Mouse (Mus musculus) midbrain, embryonic 15.5 days (tissue): ENCODE measurements at regions not wholly inside any gene's neighbourhood (a gene's known extent, or its start where the extent isn't known, plus 50 kb on each side); places are given as distances from the start of the nearest gene placed in this dataset.
"Not testable (repeated sequence)": the region's sequence is repeated elsewhere in the genome, so short reads cannot be mapped to it uniquely, and the experiment has no call there.

Source experiments
- ATAC-seq: fragments of 200-750 bp; cut with Nextera tagmentation; replicated peaks from 2 replicates; pipeline ENCODE4 v1.8.0; 2017; ENCODE audit warnings: moderate TSS enrichment
- H3K27ac ChIP-seq: fragments of 300-500 bp; sonication (generic); 2 replicates; pipeline ENCODE4 v1.5.1; 2015; ENCODE audit warnings: mild to moderate bottlenecking, inconsistent platforms
- H3K27me3 ChIP-seq: fragments of 300-500 bp; sonication (generic); replicated peaks from 2 replicates; pipeline ENCODE4 v1.6.1; 2015; ENCODE audit warnings: inconsistent platforms
- H3K36me3 ChIP-seq: fragments of 300-500 bp; sonication (generic); replicated peaks from 2 replicates; pipeline ENCODE4 v1.6.1; 2015; ENCODE audit warnings: inconsistent platforms
- H3K4me1 ChIP-seq: fragments of 300-500 bp; sonication (generic); 2 replicates; pipeline ENCODE4 v1.6.1; 2015; ENCODE audit warnings: inconsistent platforms
- H3K4me2 ChIP-seq: fragments of 300-500 bp; sonication (generic); 2 replicates; pipeline ENCODE4 v1.6.1; 2015; ENCODE audit warnings: inconsistent platforms, mild to moderate bottlenecking, moderate library complexity
- H3K4me3 ChIP-seq: fragments of 300-500 bp; sonication (generic); 2 replicates; pipeline ENCODE4 v1.5.1; 2015; ENCODE audit warnings: mild to moderate bottlenecking, inconsistent platforms
- H3K9ac ChIP-seq: fragments of 300-500 bp; sonication (generic); 2 replicates; pipeline ENCODE4 v1.6.1; 2015; ENCODE audit warnings: mild to moderate bottlenecking, inconsistent platforms
- H3K9me3 ChIP-seq: fragments of 300-500 bp; sonication (generic); 2 replicates; pipeline ENCODE4 v1.6.1; 2016; ENCODE audit warnings: inconsistent platforms
- WGBS: fragments of 180-500 bp; shearing (Covaris S2); methylation state at CpG from one replicate; pipeline ENCODE4 v1.1.7; 2015; ENCODE audit warnings: mixed read lengths; 5-methylcytosine and 5-hydroxymethylcytosine counted together

DNA sequence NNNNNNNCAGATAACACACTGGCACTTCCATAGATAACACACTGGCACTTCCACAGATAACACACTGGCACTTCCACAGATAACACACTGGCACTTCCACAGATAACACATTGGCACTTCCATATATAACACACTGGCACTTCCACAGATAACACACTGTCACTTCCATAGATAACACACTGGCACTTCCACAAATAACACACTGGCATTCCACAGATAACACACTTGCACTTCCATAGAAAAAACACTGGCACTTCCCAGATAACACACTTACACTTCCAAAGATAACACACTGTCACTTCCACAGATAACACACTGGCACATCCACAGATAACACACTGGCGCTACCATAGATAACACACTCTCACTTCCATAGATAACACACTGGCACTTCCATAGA lies 105.7 kb upstream of the Afdn start:
- 70% methylated on average over 1 of the region's 1 CpGs for WGBS
- not testable (repeated sequence) for H3K4me2 ChIP-seq, H3K9ac ChIP-seq, H3K9me3 ChIP-seq, ATAC-seq, H3K27me3 ChIP-seq, H3K27ac ChIP-seq, H3K4me3 ChIP-seq, H3K36me3 ChIP-seq
- peaks cover 35% of the 10 kb centered on the region for H3K4me1 ChIP-seq

DNA sequence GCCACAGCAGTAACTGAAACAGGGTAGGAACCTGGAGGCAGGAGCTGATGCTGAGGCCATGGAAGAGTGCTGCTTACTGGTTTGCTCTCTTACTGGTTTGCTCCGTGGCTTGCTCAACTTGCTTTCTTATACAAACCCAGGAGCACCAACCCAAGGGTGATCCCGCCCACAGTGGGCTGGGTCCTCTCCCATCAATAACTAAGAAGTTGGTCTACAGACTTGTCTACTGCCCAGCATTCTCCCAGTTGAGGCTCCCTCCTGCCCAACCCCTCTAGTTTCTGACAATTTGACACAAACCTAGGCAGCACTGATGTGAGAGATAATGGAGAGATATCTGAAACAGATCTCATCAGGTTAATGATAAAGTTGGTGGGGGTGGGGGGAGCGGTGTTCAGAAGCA lies 104.3 kb upstream of the Afdn start:
- no peaks in the 10 kb centered on the region for H3K36me3 ChIP-seq
- ATAC-seq, result no peak
- H3K4me2 ChIP-seq, result no peak overlapping the region
- no peak overlapping the region for H3K9ac ChIP-seq
- H3K27me3 ChIP-seq, result no peaks in the 10 kb centered on the region
- 13% methylated on average over 3 of the region's 3 CpGs for WGBS
- H3K27ac ChIP-seq, result peak overlapping the region; percentile 61
- no peaks in the 10 kb centered on the region for H3K9me3 ChIP-seq
- no peak overlapping the region for H3K4me3 ChIP-seq
- peaks cover 38% of the 10 kb centered on the region for H3K4me1 ChIP-seq

DNA sequence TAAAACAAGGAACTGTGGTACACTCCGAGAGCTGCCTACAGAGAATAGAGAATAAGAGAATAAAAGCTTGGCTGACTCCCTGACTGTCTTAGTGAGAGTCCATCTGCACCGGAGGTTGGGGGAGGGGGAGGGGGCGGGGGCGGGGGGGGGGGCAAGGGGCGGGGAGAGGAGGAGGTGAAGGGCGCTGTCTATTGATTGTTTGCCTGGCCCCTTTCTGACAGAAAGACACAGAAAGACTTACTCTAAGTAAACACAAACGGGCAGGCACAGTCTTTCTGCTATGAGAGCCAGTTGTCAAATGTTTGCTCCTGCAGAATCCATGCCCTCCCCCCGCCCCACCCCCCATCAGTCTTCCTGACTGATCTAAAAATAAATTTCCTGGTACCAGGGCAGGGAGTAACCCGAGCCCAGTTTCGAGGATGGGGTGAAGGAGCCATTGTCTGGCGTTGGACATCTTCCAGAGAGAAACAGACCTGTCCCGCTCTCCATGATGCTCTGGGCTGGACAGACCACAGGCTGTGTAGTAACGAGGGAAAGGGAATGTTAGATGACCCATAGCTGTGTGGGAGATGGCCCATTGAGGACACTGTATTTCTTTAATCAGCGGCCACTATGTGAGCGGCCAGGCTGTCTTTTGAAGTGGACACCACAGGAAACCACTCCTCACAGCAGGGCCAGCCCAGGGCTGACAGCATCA lies 103.7 kb upstream of the Afdn start:
- Histone ChIP-seq H3K36me3 (no peaks in the 10 kb centered on the region), H3K4me3 (no peak overlapping the region), H3K4me2 (peak overlapping the region; percentile 28), H3K27ac (peak overlapping the region; percentile 79), H3K9ac (no peak overlapping the region), H3K9me3 (no peaks in the 10 kb centered on the region), H3K27me3 (no peaks in the 10 kb centered on the region), H3K4me1 (peaks cover 38% of the 10 kb centered on the region)
- WGBS, result 4% methylated on average over 11 of the region's 15 CpGs
- peak; percentile 60 for ATAC-seq

DNA sequence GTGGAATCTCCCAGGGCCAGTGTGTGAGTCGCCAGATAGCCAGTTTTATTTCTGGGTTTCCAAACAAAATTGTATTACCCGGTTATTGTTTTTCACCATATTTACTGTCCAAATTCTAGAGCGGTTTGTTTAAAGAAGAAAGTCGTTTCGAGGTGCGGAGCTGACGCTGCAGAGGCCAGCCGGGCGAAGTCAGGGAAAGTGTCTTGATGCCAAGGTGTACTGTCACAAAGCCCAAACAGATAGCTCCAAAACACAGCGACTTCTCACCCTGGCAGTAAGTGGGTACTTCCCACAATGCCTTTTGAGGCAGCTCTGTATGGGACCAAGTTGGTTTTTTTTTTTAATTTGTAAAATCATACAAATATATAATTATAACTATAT lies 103.2 kb upstream of the Afdn start:
- 20% methylated on average over 10 of the region's 10 CpGs for WGBS
- Histone ChIP-seq H3K4me2 (peak overlapping the region; percentile 28; the same call in 1 of the 2 replicates), H3K9ac (no peak overlapping the region)

DNA sequence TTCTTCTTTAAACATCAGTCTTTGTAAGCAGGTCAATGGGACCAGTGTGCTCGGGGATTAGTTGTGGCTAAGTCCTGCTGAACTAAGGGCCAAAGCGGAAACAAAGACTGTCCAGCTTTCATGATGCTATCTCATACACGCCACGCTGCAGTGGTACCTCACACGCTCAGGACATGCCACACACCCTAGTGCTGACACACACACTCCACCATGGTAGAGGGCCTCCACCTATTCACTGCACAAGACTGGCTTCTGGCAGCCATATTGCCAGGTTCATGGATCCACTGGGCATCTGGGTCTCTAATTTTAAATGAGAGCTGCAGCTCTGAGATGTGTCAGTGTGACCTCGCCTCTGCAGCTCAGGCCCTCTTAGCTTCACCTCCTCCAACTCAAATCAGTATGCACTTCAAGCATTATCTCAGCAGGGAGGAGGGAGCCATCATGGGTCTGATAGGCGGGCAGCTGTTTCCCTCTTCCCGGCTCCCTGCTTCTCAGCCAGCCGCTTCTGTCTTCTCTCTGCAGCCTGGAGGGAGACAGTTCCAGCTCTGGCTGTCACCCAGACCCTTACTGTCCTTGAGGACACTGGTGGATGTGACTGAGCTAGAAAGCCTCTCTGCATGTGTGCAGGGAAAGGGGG lies 102.6 kb upstream of the Afdn start:
- Histone ChIP-seq H3K4me3 (no peak overlapping the region), H3K36me3 (no peaks in the 10 kb centered on the region), H3K27ac (peak overlapping the region; percentile 79), H3K4me1 (peaks cover 38% of the 10 kb centered on the region), H3K9ac (no peak overlapping the region), H3K27me3 (no peaks in the 10 kb centered on the region), H3K4me2 (no peak overlapping the region), H3K9me3 (no peaks in the 10 kb centered on the region)
- ATAC-seq, result peak; percentile 75
- WGBS, result 13% methylated on average over 9 of the region's 9 CpGs

More for the DNA sequence above, 103.2 kb upstream of the Afdn start:
- Histone ChIP-seq H3K27me3 (no peaks in the 10 kb centered on the region), H3K4me1 (peaks cover 38% of the 10 kb centered on the region), H3K9me3 (no peaks in the 10 kb centered on the region), H3K27ac (peak overlapping the region; percentile 79), H3K4me3 (no peak overlapping the region), H3K36me3 (no peaks in the 10 kb centered on the region)
- ATAC-seq, result no peak

DNA sequence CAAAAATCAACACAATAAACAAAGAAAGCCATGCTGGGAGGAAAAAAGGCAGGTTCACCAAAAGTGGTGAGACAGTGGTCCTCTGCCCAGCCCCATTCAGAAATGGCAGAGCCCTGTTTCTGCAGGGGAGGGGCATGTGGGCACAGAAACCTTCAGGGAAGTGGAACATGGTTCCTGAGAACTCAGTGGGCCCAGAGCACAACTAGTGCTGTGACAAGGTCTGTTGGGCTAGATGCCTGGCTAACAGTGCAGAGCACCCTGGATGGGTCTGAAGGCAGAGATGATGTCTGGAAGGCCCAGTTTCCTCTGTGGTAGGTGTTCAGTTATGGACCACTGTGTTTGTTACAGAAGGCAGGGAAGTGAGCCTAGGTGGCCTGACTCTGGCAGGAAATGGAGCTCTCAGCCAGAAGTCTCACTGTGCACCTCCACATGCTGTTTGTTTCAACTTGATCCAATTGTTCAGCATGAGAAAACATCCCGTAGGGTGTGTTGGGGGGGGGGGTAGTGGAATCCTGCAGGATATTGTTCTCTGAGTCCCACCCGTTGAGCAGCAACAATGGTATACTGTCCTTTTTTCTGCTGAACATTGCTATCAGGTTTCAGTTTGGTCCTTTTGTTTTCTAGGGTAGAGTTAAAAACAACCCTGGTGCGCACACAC lies 101.9 kb upstream of the Afdn start:
- WGBS, result 14% methylated on average over 3 of the region's 3 CpGs
- Histone ChIP-seq H3K4me2 (no peak overlapping the region), H3K27ac (peak overlapping the region; percentile 79), H3K9ac (no peak overlapping the region), H3K9me3 (no peaks in the 10 kb centered on the region), H3K27me3 (no peaks in the 10 kb centered on the region), H3K4me3 (no peak overlapping the region), H3K36me3 (no peaks in the 10 kb centered on the region), H3K4me1 (peaks cover 38% of the 10 kb centered on the region)
- ATAC-seq, result peak; percentile 46

DNA sequence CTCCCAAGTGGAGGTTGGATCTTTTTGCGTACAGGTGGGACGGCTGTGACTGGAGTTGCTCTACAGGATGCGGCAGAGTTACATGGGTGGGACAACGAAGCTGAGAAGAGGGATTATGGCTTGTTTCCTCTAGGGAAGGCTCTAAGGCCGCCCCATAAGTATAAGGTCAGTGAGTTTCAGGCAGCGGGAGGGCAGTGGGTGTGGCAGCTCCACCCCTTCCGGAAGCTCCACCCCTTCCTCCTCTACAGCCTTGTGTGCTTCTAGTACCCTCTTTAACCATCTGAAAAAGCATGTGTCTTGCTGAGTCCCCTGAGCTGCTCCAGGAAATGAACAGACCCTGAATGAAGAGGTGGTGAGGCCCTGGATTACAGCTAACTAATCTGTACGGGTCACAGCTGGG lies 101.2 kb upstream of the Afdn start:
- Histone ChIP-seq H3K4me1 (peaks cover 38% of the 10 kb centered on the region), H3K4me2 (no peak overlapping the region), H3K9me3 (no peaks in the 10 kb centered on the region), H3K27ac (peak overlapping the region; percentile 79), H3K36me3 (no peaks in the 10 kb centered on the region), H3K4me3 (no peak overlapping the region), H3K27me3 (no peaks in the 10 kb centered on the region), H3K9ac (no peak overlapping the region)
- ATAC-seq, result no peak
- WGBS, result 10% methylated on average over 8 of the region's 8 CpGs

DNA sequence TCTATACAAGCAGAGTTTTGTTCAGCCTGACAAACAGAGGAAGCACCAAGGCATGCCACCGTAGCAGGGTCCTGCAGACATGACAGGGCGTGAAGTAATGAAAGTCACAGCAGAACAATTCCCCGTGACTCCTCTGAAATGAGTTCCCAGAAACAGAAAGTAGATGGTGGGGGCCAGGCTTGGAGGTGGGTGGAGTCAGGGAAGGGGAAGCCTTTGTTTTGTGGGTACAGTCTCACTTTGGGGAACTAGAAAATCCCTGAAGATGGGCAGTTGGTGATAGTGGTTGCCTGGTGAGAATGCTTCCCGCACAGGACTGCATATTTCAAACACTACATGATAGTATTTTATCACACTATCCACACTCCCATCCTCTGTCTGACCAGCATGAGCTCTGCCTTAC lies 100.4 kb upstream of the Afdn start:
- ATAC-seq, result no peak
- Histone ChIP-seq H3K27me3 (no peaks in the 10 kb centered on the region), H3K4me3 (no peak overlapping the region), H3K36me3 (no peaks in the 10 kb centered on the region), H3K4me2 (no peak overlapping the region), H3K27ac (0 out of 2 replicates have a peak overlapping the region, but pooled peaks have one; percentile 79), H3K4me1 (peaks cover 38% of the 10 kb centered on the region), H3K9ac (no peak overlapping the region), H3K9me3 (no peaks in the 10 kb centered on the region)
- 68% methylated on average over 4 of the region's 4 CpGs for WGBS

DNA sequence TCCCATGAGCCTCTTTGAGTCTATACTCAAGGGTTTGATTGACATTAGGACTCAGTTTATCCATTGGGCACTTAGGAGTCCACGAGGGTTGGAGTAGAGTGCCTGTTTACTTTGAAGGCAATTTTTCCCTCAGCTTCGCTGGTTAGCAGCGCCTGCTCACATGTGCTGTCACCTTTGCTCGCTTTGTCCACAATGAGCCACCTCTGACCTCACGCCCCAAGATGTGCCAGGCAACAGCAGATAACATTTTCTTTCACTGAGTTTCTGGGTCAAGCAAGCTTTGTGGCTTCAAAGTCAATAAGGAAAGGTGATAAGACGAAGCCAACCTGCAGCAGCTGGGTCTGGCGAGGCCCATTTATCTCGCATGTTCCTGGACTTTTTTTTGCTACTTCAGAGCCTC lies 99.3 kb upstream of the Afdn start:
- Histone ChIP-seq H3K4me1 (peaks cover 36% of the 10 kb centered on the region), H3K9me3 (no peaks in the 10 kb centered on the region), H3K4me3 (no peak overlapping the region), H3K9ac (no peak overlapping the region), H3K27ac (no peak overlapping the region), H3K27me3 (no peaks in the 10 kb centered on the region), H3K36me3 (no peaks in the 10 kb centered on the region), H3K4me2 (no peak overlapping the region)
- 93% methylated on average over 8 of the region's 8 CpGs for WGBS
- ATAC-seq, result no peak

DNA sequence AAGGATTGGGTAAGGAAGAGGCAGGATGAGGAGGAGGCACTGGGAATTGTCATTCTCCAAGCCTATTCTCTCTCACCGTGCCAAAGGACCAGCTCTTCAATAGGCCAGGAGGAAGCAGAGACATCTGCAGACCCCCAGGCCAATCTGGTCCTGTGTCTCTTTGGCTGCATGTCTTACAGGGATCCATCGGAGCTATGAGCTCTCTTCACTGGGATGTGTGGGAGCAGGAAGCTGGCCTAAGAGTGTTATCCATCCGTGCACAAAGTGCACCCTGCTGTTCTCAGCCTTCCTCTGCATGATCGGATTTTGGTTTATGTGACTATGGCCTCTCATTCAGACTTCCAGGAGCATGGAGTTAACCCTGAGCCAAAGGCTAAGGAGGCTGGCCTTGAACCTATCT lies 98.2 kb upstream of the Afdn start:
- Histone ChIP-seq H3K9me3 (no peaks in the 10 kb centered on the region), H3K4me3 (no peak overlapping the region), H3K4me1 (peaks cover 35% of the 10 kb centered on the region), H3K36me3 (no peaks in the 10 kb centered on the region), H3K9ac (no peak overlapping the region), H3K27me3 (no peaks in the 10 kb centered on the region), H3K4me2 (no peak overlapping the region), H3K27ac (no peak overlapping the region)
- ATAC-seq, result no peak
- WGBS, result 46% methylated on average over 4 of the region's 4 CpGs
